Mouse (Mus musculus) C2C12 (cell line): ENCODE measurements around the gene Urm1.

Source experiments
- CTCF ChIP-seq: IDR thresholded peaks from one replicate; pipeline ENCODE4 v1.5.1; 2011; ENCODE audit not compliant: control insufficient read depth, insufficient read depth, insufficient read length
- USF1 ChIP-seq: IDR thresholded peaks from one replicate; pipeline ENCODE4 v1.6.1; 2011; ENCODE audit warnings: low read depth, mild to moderate bottlenecking, control low read depth, moderate library complexity

GRCm38 (mm10) chr2:29787937-29788681 lies 31.8 kb upstream of the Urm1 start, which contains the start of gene Trub2:
- TF ChIP-seq USF1 = no peak
- no peak for TF ChIP-seq CTCF
